Mouse (Mus musculus): ENCODE results near the gene Olfr281. TPM values are rescaled to one million over a fixed set of nuclear protein-coding genes. Genes with fewer than 3 reads are reported as not detected.
"Not testable (repeated sequence)": the region's sequence is repeated elsewhere in the genome, so short reads cannot be mapped to it uniquely, and the experiment has no call there.

Gene Olfr281
- total and polyA plus RNA-seq, 3 experiments = not detected

DNA sequence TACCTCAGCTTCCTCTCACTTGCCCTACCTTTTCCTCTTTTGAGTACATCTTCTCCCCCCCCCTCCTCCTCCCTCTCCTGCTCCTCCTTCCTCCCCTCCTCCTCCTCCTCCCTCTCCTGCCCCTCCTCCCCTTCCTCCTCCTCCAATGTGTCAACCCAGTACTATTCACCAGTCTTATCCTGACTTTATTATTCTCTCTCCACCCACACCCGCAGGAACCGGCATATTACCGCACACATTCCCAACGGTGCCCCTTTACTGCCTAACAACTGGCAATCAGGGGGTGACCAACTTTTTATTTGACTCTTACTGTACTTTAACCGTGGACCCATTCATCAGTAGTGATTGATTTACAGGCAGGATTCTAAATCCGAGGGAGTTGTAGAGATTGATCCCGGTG, 27.2 kb upstream of the Olfr281 start:
- Histone ChIP-seq H3K9ac (ENCODE audit: insufficient read depth, low read depth) (no peak overlapping the region), H3K27ac (ENCODE audit: insufficient read depth, low read depth) (no peak overlapping the region), H3K27me3 (replicated peaks) (peaks cover 40% of the 10 kb centered on the region), H3K4me3 (replicated peaks in 1 of 3; ENCODE audit: low read depth in 2 of 3, low read length in 2 of 3, poor library complexity in 1 of 3) (no peak overlapping the region), H3K36me3 (replicated peaks in 1 of 2; ENCODE audit: control insufficient read depth in 1 of 2, insufficient read depth in 1 of 2, low read length in 1 of 2) (no peaks in the 10 kb centered on the region), H3K4me2 (ENCODE audit: insufficient read depth, low read depth, poor library complexity, severe bottlenecking) (no peak overlapping the region), H3K4me1 (ENCODE audit: control insufficient read depth in 1 of 2, insufficient read depth in 2 of 2) (peaks cover 7 to 15% of the 10 kb centered on the region in 2 experiments), H3K79me2 (replicated peaks; ENCODE audit: control insufficient read depth, extremely low read depth, insufficient read depth, poor library complexity, severe bottlenecking) (no peaks in the 10 kb centered on the region), H3K9me3 (replicated peaks; ENCODE audit: low read length) (no peaks in the 10 kb centered on the region)
- TF ChIP-seq MAZ (IDR thresholded peaks at IDR 0.05; ENCODE audit: low read depth, low read length) (no peak), CHD2 (IDR thresholded peaks at IDR 0.05; ENCODE audit: low read length) (no peak), MAX (IDR thresholded peaks at IDR 0.05; ENCODE audit: low read length) (no peak), POLR2AphosphoS2 (IDR thresholded peaks at IDR 0.05; ENCODE audit: low read depth, low read length) (no peak), CTCF (conservative IDR thresholded peaks at IDR 0.05 in 1 of 2, IDR thresholded peaks at IDR 0.05 in 1 of 2; ENCODE audit: low read depth in 2 of 2, low read length in 2 of 2) (no peak), POLR2A (IDR thresholded peaks at IDR 0.05; ENCODE audit: low read depth, low read length) (no peak), MEF2A (IDR thresholded peaks at IDR 0.05; ENCODE audit: borderline replicate concordance, low read depth, low read length) (no peak), JUN (IDR thresholded peaks at IDR 0.05; ENCODE audit: insufficient read depth, low read depth, low read length) (no peak), UBTF (IDR thresholded peaks at IDR 0.05; ENCODE audit: low read depth, low read length) (no peak), TBP (conservative IDR thresholded peaks at IDR 0.05; ENCODE audit: low read depth, low read length) (no peak), ZMIZ1 (IDR thresholded peaks at IDR 0.05; ENCODE audit: low read depth, low read length) (no peak), RCOR1 (conservative IDR thresholded peaks at IDR 0.05; ENCODE audit: low read depth, low read length) (no peak), MYC (IDR thresholded peaks at IDR 0.05; ENCODE audit: low read depth, low read length) (no peak), KAT2A (IDR thresholded peaks at IDR 0.05; ENCODE audit: insufficient replicate concordance, low read length) (no peak), ZKSCAN1 (IDR thresholded peaks at IDR 0.05; ENCODE audit: borderline replicate concordance, low read depth, low read length) (no peak), RAD21 (IDR thresholded peaks at IDR 0.05; ENCODE audit: low read depth, low read length) (no peak)
- dilution Hi-C loops (cut with MboI; ENCODE audit: extremely low pct_ligation_motif_present, extremely low pct_unique_long_range_greater_than_20kb, low sequenced_read_pairs) (no loop called here), in situ Hi-C loops (cut with MboI; ENCODE audit: low pct_ligation_motif_present, low pct_unique_long_range_greater_than_20kb, low sequenced_read_pairs) (no loop called here)
- DNase-seq (ENCODE audit: extremely low read depth) = no peak

DNA sequence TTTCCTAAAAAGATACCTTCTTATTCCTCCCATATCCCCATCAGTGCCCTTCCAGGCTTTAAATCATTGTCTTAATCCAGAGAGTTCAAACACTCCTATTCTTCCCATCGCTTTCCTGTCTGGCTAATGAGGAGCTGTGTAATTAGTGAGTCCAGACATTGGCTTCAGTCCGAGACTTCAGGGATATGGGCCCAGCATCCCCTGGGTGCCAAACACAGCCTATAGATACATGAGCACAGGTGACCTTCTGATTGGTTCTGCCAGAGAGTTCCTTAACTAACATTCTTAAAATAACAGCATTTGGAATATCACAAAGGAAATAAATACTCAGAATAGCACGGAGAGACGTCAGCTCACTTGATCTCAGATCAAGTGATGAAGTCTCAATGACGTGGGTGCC, 21.5 kb upstream of the Olfr281 start, which contains the start of gene Olfr282:
Olfr282 (plus strand) TSS at position 301 of the 400 bp plus-strand sequence.
- H3K4me1 ChIP-seq (ENCODE audit: control insufficient read depth in 1 of 2, insufficient read depth in 2 of 2); H3K36me3 ChIP-seq (replicated peaks in 1 of 2; ENCODE audit: control insufficient read depth in 1 of 2, insufficient read depth in 1 of 2, low read length in 1 of 2); DNase-seq (ENCODE audit: extremely low read depth); in situ Hi-C loops (cut with MboI; ENCODE audit: low pct_ligation_motif_present, low pct_unique_long_range_greater_than_20kb, low sequenced_read_pairs); H3K9ac ChIP-seq (ENCODE audit: insufficient read depth, low read depth); H3K4me2 ChIP-seq (ENCODE audit: insufficient read depth, low read depth, poor library complexity, severe bottlenecking); dilution Hi-C loops (cut with MboI; ENCODE audit: extremely low pct_ligation_motif_present, extremely low pct_unique_long_range_greater_than_20kb, low sequenced_read_pairs); H3K4me3 ChIP-seq (replicated peaks in 1 of 3; ENCODE audit: low read depth in 2 of 3, low read length in 2 of 3, poor library complexity in 1 of 3); H3K79me2 ChIP-seq (replicated peaks; ENCODE audit: control insufficient read depth, extremely low read depth, insufficient read depth, poor library complexity, severe bottlenecking); H3K27ac ChIP-seq (ENCODE audit: insufficient read depth, low read depth); H3K9me3 ChIP-seq (replicated peaks; ENCODE audit: low read length): not testable (repeated sequence)
- peaks cover 59% of the 10 kb centered on the region for H3K27me3 ChIP-seq (replicated peaks)
